In the genomic region with DNA sequence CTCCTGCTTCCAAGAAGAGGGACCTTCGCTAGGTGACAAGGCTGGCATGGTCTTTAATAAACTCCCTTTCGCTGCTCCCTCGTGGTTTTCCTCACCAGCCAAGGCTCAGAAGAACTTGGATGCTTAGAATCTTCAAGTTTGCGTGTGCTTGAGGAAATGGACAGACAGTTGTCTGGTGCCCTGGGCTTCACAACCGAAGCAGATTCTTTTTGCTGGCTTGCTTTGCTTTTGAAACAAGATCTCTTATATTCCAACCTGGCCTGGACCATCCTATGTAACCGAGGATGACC, we compare ENCODE assay signal across 8 mouse cellular contexts. TPM values are rescaled to one million over a fixed set of nuclear protein-coding genes. Genes with fewer than 3 reads are reported as not detected.
DNase-seq lines count a peak whose midpoint lies in the region; ATAC-seq and TF ChIP-seq lines count a peak whose summit lies in the region.

No protein-coding gene starts in this region.

- peak overlapping the region; percentile 51 for H3K4me3 ChIP-seq in kidney, embryonic 16.5 days (ENCODE audit: low read length)
- H3K4me3 ChIP-seq in embryonic facial prominence, embryonic 15.5 days (replicated peaks): peak overlapping the region; percentile 52
- peak overlapping the region; percentile 47 for H3K4me3 ChIP-seq in intestine, postnatal 0 days (ENCODE audit: low read depth, low read length)
- H3K4me3 ChIP-seq in neural tube, embryonic 13.5 days: peak overlapping the region; percentile 45

- no peak for DNase-seq in kidney, postnatal 10 days
- DNase-seq in right cerebral cortex, postnatal 14 days: no peak
- no peak for DNase-seq in left cerebral cortex, adult 11 months (ENCODE audit: low spot score)
- no peak for DNase-seq in ovary, postnatal 14 days (ENCODE audit: low spot score)

- peak overlapping the region; percentile 84 for H3K4me2 ChIP-seq in kidney, embryonic 16.5 days (replicated peaks; ENCODE audit: low read depth, low read length)
- H3K4me2 ChIP-seq in embryonic facial prominence, embryonic 15.5 days (replicated peaks): peak overlapping the region; percentile 97
- peak overlapping the region; percentile 78 for H3K4me2 ChIP-seq in intestine, postnatal 0 days (replicated peaks; ENCODE audit: low read depth)
- H3K4me2 ChIP-seq in neural tube, embryonic 13.5 days: peak overlapping the region; percentile 73

- no peaks in the 10 kb centered on the region for H3K36me3 ChIP-seq in kidney, embryonic 16.5 days (ENCODE audit: insufficient read depth, low read length)
- no peaks in the 10 kb centered on the region for H3K36me3 ChIP-seq in embryonic facial prominence, embryonic 15.5 days
- no peaks in the 10 kb centered on the region for H3K36me3 ChIP-seq in intestine, postnatal 0 days (ENCODE audit: control insufficient read depth, insufficient read depth)
- no peaks in the 10 kb centered on the region for H3K36me3 ChIP-seq in neural tube, embryonic 13.5 days

- H3K9me3 ChIP-seq in kidney, embryonic 16.5 days (ENCODE audit: low read length): peaks cover 5% of the 10 kb centered on the region; the same call in 1 of the 2 replicates
- H3K9me3 ChIP-seq in embryonic facial prominence, embryonic 15.5 days (replicated peaks): no peaks in the 10 kb centered on the region
- H3K9me3 ChIP-seq in intestine, postnatal 0 days (ENCODE audit: control insufficient read depth): no peaks in the 10 kb centered on the region
- H3K9me3 ChIP-seq in neural tube, embryonic 13.5 days: no peaks in the 10 kb centered on the region

- no peaks in the 10 kb centered on the region for H3K4me1 ChIP-seq in kidney, embryonic 16.5 days (ENCODE audit: insufficient read depth, low read length)
- peaks cover 13% of the 10 kb centered on the region for H3K4me1 ChIP-seq in embryonic facial prominence, embryonic 15.5 days
- 0 out of 2 replicates have a peak, but pooled peaks cover 2% of the 10 kb centered on the region for H3K4me1 ChIP-seq in intestine, postnatal 0 days (replicated peaks; ENCODE audit: control insufficient read depth, insufficient read depth, low read length)
- H3K4me1 ChIP-seq in neural tube, embryonic 13.5 days (replicated peaks): peaks cover 17% of the 10 kb centered on the region

- no peak overlapping the region for H3K9ac ChIP-seq in kidney, embryonic 16.5 days (replicated peaks; ENCODE audit: low read length)
- peak overlapping the region; percentile 33; the same call in 1 of the 2 replicates for H3K9ac ChIP-seq in embryonic facial prominence, embryonic 15.5 days
- no peak overlapping the region for H3K9ac ChIP-seq in intestine, postnatal 0 days (ENCODE audit: low read depth, low read length)
- H3K9ac ChIP-seq in neural tube, embryonic 13.5 days: peak overlapping the region; percentile 63

- no peak for TF ChIP-seq CTCF in intestine, postnatal 0 days (IDR thresholded peaks at IDR 0.05; ENCODE audit: low read depth)

- no peak overlapping the region for H3K27ac ChIP-seq in kidney, embryonic 16.5 days (ENCODE audit: low read length)
- no peak overlapping the region for H3K27ac ChIP-seq in embryonic facial prominence, embryonic 15.5 days (replicated peaks)
- no peak overlapping the region for H3K27ac ChIP-seq in intestine, postnatal 0 days (ENCODE audit: low read depth, low read length)
- peak overlapping the region; percentile 66 for H3K27ac ChIP-seq in neural tube, embryonic 13.5 days (replicated peaks)

- 19% methylated on average over 6 of the region's 6 CpGs for WGBS in kidney, embryonic 16.5 days
- WGBS in embryonic facial prominence, embryonic 15.5 days: 23% methylated on average over 6 of the region's 6 CpGs
- 44% methylated on average over 6 of the region's 6 CpGs for WGBS in intestine, postnatal 0 days
- WGBS in neural tube, embryonic 13.5 days: 24% methylated on average over 6 of the region's 6 CpGs

- no peak for ATAC-seq in kidney, embryonic 16.5 days (ENCODE audit: low FRiP score, low TSS enrichment)
- no peak for ATAC-seq in embryonic facial prominence, embryonic 15.5 days (ENCODE audit: insufficient number of reproducible peaks, low FRiP score, low TSS enrichment, low read depth)
- no peak for ATAC-seq in intestine, postnatal 0 days
- no peak for ATAC-seq in neural tube, embryonic 13.5 days (ENCODE audit: low read depth)

- peaks cover 47% of the 10 kb centered on the region for H3K27me3 ChIP-seq in kidney, embryonic 16.5 days (ENCODE audit: insufficient read depth, low read length)
- H3K27me3 ChIP-seq in embryonic facial prominence, embryonic 15.5 days: peaks cover 65% of the 10 kb centered on the region
- peaks cover 30% of the 10 kb centered on the region for H3K27me3 ChIP-seq in intestine, postnatal 0 days (replicated peaks; ENCODE audit: control insufficient read depth, insufficient read depth, low read length)
- H3K27me3 ChIP-seq in neural tube, embryonic 13.5 days: peaks cover 75% of the 10 kb centered on the region

RNA-seq across cellular contexts. Expression of gene Pax5, which starts 45.6 kb away (rescaled TPM):
- polyA plus RNA-seq in kidney, embryonic 16.5 days (2015; fragmentation: Nextera tagmentation; extraction: Ambion mirVana): not detected in 2 replicates
- 0.04 and 0.08 TPM in 2 replicates for polyA plus RNA-seq in embryonic facial prominence, embryonic 15.5 days (2015; fragmentation: Nextera tagmentation; extraction: Ambion mirVana)
- 0.01 TPM in 1 of 2 replicates, not detected in the other for polyA plus RNA-seq in intestine, postnatal 0 days (2015; fragmentation: Nextera tagmentation; extraction: Ambion mirVana)
- polyA plus RNA-seq in neural tube, embryonic 13.5 days (2015; fragmentation: Nextera tagmentation; extraction: Ambion mirVana): 2.1 and 3.5 TPM in 2 replicates

Comparison
In these comparisons a context has a peak if more than half of its experiments do, and no peak if none do; other contexts are left out.
1. H3K9ac ChIP-seq: peak in embryonic facial prominence, embryonic 15.5 days (single experiment) and neural tube, embryonic 13.5 days (single experiment); none in kidney, embryonic 16.5 days (single experiment) and intestine, postnatal 0 days (single experiment).
2. Peak in every context shown above with its lines, with median percentiles within 50 percentile points of each other: H3K4me2 ChIP-seq and H3K4me3 ChIP-seq.